Mouse (Mus musculus): ENCODE measurements around the gene Rasgrp3. TPM values are rescaled to one million over a fixed set of nuclear protein-coding genes. Genes with fewer than 3 reads are reported as not detected.

The Rasgrp3 gene
- total and polyA plus RNA-seq, 2 experiments from 2014 or later = 4.8 to 8.1 TPM

- no peak for TF ChIP-seq CTCF (IDR thresholded peaks at IDR 0.05)
- DNase-seq (ENCODE audit: low spot score) = no peak
- Histone ChIP-seq H3K27me3 (ENCODE audit: insufficient read depth, low read length) (no peaks in the 10 kb centered on the region), H3K36me3 (ENCODE audit: insufficient read depth, low read length) (no peaks in the 10 kb centered on the region), H3K9ac (replicated peaks; ENCODE audit: low read length, poor library complexity, severe bottlenecking) (no peak overlapping the region), H3K4me2 (ENCODE audit: low read depth, low read length, poor library complexity, severe bottlenecking) (no peak overlapping the region), H3K27ac (ENCODE audit: low read depth, low read length) (no peak overlapping the region), H3K9me3 (ENCODE audit: low read length) (no peaks in the 10 kb centered on the region), H3K4me3 (ENCODE audit: low read depth, low read length) (no peak overlapping the region), H3K4me1 (ENCODE audit: insufficient read depth, low read length) (no peaks in the 10 kb centered on the region)
- 77% methylated on average over 4 of the region's 4 CpGs for WGBS
- no peak for ATAC-seq (ENCODE audit: low FRiP score)
Measured at GRCm38 (mm10) chr17:75495213-75495612, 59.5 kb downstream of the Rasgrp3 start.

GRCm38 (mm10) chr17:75498241-75498651 is 62.5 kb downstream of the Rasgrp3 start:
- ATAC-seq (ENCODE audit: low FRiP score) = no peak
- H3K9me3 ChIP-seq (ENCODE audit: low read length) = no peaks in the 10 kb centered on the region
- WGBS = 79% methylated on average over 6 of the region's 6 CpGs

GRCm38 (mm10) chr17:75503031-75503430 is 67.3 kb downstream of the Rasgrp3 start:
- Histone ChIP-seq H3K4me3 (ENCODE audit: low read depth, low read length) (no peak overlapping the region), H3K27ac (ENCODE audit: low read depth, low read length) (no peak overlapping the region), H3K4me2 (ENCODE audit: low read depth, low read length, poor library complexity, severe bottlenecking) (no peak overlapping the region), H3K27me3 (ENCODE audit: insufficient read depth, low read length) (no peaks in the 10 kb centered on the region), H3K36me3 (ENCODE audit: insufficient read depth, low read length) (no peaks in the 10 kb centered on the region), H3K9me3 (ENCODE audit: low read length) (no peaks in the 10 kb centered on the region), H3K4me1 (ENCODE audit: insufficient read depth, low read length) (no peaks in the 10 kb centered on the region), H3K9ac (replicated peaks; ENCODE audit: low read length, poor library complexity, severe bottlenecking) (no peak overlapping the region)
- no peak for TF ChIP-seq CTCF (IDR thresholded peaks at IDR 0.05)
- WGBS = 89% methylated on average over 3 of the region's 3 CpGs
- ATAC-seq (ENCODE audit: low FRiP score) (no peak), DNase-seq (ENCODE audit: low spot score) (no peak)

More at GRCm38 (mm10) chr17:75498241-75498651, 62.5 kb downstream of the Rasgrp3 start:
- no peaks in the 10 kb centered on the region for H3K27me3 ChIP-seq (ENCODE audit: insufficient read depth, low read length)
- H3K4me3 ChIP-seq (ENCODE audit: low read depth, low read length) = no peak overlapping the region
- no peak overlapping the region for H3K9ac ChIP-seq (replicated peaks; ENCODE audit: low read length, poor library complexity, severe bottlenecking)
- DNase-seq (ENCODE audit: low spot score) = peak; percentile 14
- H3K36me3 ChIP-seq (ENCODE audit: insufficient read depth, low read length) = no peaks in the 10 kb centered on the region
- no peak overlapping the region for H3K4me2 ChIP-seq (ENCODE audit: low read depth, low read length, poor library complexity, severe bottlenecking)
- H3K27ac ChIP-seq (ENCODE audit: low read depth, low read length) = no peak overlapping the region
- no peaks in the 10 kb centered on the region for H3K4me1 ChIP-seq (ENCODE audit: insufficient read depth, low read length)
- TF ChIP-seq CTCF (IDR thresholded peaks at IDR 0.05) = no peak

- DNase-seq (ENCODE audit: low spot score) (no peak), ATAC-seq (ENCODE audit: low FRiP score) (no peak)
- no peaks in the 10 kb centered on the region for H3K27me3 ChIP-seq (ENCODE audit: insufficient read depth, low read length)
- H3K9ac ChIP-seq (replicated peaks; ENCODE audit: low read length, poor library complexity, severe bottlenecking) = no peak overlapping the region
- no peaks in the 10 kb centered on the region for H3K4me1 ChIP-seq (ENCODE audit: insufficient read depth, low read length)
- no peak overlapping the region for H3K4me3 ChIP-seq (ENCODE audit: low read depth, low read length)
- no peak for TF ChIP-seq CTCF (IDR thresholded peaks at IDR 0.05)
- H3K9me3 ChIP-seq (ENCODE audit: low read length) = no peaks in the 10 kb centered on the region
- 93% methylated on average over 5 of the region's 5 CpGs for WGBS
- H3K4me2 ChIP-seq (ENCODE audit: low read depth, low read length, poor library complexity, severe bottlenecking) = no peak overlapping the region
- H3K27ac ChIP-seq (ENCODE audit: low read depth, low read length) = no peak overlapping the region
- no peaks in the 10 kb centered on the region for H3K36me3 ChIP-seq (ENCODE audit: insufficient read depth, low read length)
Measured at GRCm38 (mm10) chr17:75505053-75505452, 69.4 kb downstream of the Rasgrp3 start.

- H3K9me3 ChIP-seq (ENCODE audit: low read length) = no peaks in the 10 kb centered on the region
- no peak overlapping the region for H3K27ac ChIP-seq (ENCODE audit: low read depth, low read length)
- no peak for TF ChIP-seq CTCF (IDR thresholded peaks at IDR 0.05)
- no peaks in the 10 kb centered on the region for H3K4me1 ChIP-seq (ENCODE audit: insufficient read depth, low read length)
- no peak for DNase-seq (ENCODE audit: low spot score)
- no peak overlapping the region for H3K4me2 ChIP-seq (ENCODE audit: low read depth, low read length, poor library complexity, severe bottlenecking)
- no peak for ATAC-seq (ENCODE audit: low FRiP score)
- no peaks in the 10 kb centered on the region for H3K36me3 ChIP-seq (ENCODE audit: insufficient read depth, low read length)
- no peak overlapping the region for H3K9ac ChIP-seq (replicated peaks; ENCODE audit: low read length, poor library complexity, severe bottlenecking)
- 88% methylated on average over 10 of the region's 10 CpGs for WGBS
- H3K4me3 ChIP-seq (ENCODE audit: low read depth, low read length) = no peak overlapping the region
- H3K27me3 ChIP-seq (ENCODE audit: insufficient read depth, low read length) = no peaks in the 10 kb centered on the region
Measured at GRCm38 (mm10) chr17:75506097-75506675, 70.5 kb downstream of the Rasgrp3 start.

- no peak for TF ChIP-seq CTCF (IDR thresholded peaks at IDR 0.05)
- Histone ChIP-seq H3K27ac (ENCODE audit: low read depth, low read length) (no peak overlapping the region), H3K9me3 (ENCODE audit: low read length) (no peaks in the 10 kb centered on the region), H3K4me2 (ENCODE audit: low read depth, low read length, poor library complexity, severe bottlenecking) (no peak overlapping the region), H3K36me3 (ENCODE audit: insufficient read depth, low read length) (no peaks in the 10 kb centered on the region), H3K4me3 (ENCODE audit: low read depth, low read length) (no peak overlapping the region), H3K27me3 (ENCODE audit: insufficient read depth, low read length) (no peaks in the 10 kb centered on the region), H3K9ac (replicated peaks; ENCODE audit: low read length, poor library complexity, severe bottlenecking) (no peak overlapping the region), H3K4me1 (ENCODE audit: insufficient read depth, low read length) (no peaks in the 10 kb centered on the region)
- DNase-seq (ENCODE audit: low spot score) = no peak
- ATAC-seq (ENCODE audit: low FRiP score) = no peak
- 85% methylated on average over 10 of the region's 10 CpGs for WGBS
Measured at GRCm38 (mm10) chr17:75506708-75507641, 71.3 kb downstream of the Rasgrp3 start.
